Mouse (Mus musculus): ENCODE results near the gene Vim.

Gene Vim

DNA sequence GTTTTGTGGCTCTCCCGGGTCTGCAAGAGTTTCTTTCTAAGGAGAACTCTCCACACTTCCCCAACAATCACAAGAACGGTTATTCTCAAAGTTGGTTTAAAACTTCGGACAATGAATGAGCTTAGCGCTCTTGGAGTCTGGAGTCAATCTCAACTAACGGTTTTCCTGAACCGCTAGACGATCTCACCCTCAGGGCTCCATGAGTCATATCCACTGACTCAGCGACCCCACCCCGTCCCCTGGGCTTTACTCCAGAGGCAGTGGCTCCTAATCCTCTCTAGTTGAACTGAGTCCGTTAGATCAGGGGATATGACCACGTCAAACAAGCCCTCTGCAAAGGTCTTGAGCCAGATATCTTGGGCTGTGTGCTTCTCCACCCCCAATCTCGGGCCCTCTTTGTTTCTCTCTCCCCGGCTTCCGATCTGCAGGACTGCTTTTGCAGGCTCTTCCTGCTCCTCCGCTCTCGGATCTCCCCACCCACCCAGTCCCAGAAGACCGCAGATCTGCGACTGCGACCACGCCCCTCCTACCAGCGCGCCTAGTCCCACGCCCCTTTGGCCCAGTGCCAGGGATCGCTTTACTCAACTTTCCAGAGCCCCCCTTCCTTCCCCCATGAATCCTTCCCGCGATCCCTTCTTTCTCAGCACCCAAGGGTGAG lies at the start of gene Vim:
Gene Vim, plus strand, starts transcription at position 520 of the 658 bp plus-strand sequence.
- DNase-seq (ENCODE audit: extremely low spot score, low read depth, low spot score): peak; percentile 76

DNA sequence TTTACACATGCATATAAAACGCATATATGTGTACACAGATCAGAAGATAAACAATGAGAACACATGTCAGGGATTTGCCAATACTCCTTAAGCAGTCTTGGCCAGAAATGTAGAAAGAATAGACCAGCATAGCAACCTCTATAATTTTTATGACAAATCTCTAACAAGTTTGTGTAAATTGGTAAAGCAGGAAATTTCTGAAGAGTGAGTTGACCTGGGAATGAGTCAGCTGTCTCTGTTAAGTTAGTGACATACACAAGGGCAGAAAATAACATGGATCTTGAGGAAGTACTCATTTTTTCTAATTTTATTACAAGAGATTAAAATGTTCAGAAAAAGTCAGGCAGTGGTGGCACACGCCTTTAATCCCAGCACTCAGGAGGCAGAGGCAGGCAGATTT lies 47.5 kb upstream of the Vim start:
- no peak for DNase-seq (ENCODE audit: extremely low spot score, low read depth, low spot score)

- no peak for DNase-seq (ENCODE audit: extremely low spot score, low read depth, low spot score)
Observed at GRCm38 (mm10) chr2:13527125-13527524, 46.6 kb upstream of the Vim start.

GRCm38 (mm10) chr2:13527531-13527930 lies 46.2 kb upstream of the Vim start:
- no peak for DNase-seq (ENCODE audit: extremely low spot score, low read depth, low spot score)

- no peak for DNase-seq (ENCODE audit: extremely low spot score, low read depth, low spot score)
Observed at GRCm38 (mm10) chr2:13529253-13529933, 44.3 kb upstream of the Vim start.

DNA sequence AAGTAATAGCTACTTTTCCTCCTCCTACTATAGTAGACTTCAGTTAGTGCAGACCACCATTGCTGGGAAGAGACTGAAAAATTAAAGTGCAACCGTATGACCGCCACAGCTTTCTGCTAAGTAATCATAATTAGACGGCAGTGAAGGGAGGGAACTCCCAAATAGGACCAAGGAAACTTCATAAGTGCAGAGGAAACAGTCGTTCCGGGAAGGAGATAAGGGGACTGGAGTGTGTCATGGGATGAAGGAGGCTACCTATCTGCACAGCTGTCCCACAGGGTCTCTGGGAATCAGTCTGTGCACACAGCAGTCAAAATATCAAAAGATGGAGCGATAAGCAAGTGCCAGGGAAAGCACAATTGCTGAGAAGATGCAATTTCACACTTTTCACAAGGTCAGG lies 43.1 kb upstream of the Vim start:
- DNase-seq (ENCODE audit: extremely low spot score, low read depth, low spot score): no peak

- no peak for DNase-seq (ENCODE audit: extremely low spot score, low read depth, low spot score)
Observed at GRCm38 (mm10) chr2:13536747-13537146, 37.0 kb upstream of the Vim start.

DNA sequence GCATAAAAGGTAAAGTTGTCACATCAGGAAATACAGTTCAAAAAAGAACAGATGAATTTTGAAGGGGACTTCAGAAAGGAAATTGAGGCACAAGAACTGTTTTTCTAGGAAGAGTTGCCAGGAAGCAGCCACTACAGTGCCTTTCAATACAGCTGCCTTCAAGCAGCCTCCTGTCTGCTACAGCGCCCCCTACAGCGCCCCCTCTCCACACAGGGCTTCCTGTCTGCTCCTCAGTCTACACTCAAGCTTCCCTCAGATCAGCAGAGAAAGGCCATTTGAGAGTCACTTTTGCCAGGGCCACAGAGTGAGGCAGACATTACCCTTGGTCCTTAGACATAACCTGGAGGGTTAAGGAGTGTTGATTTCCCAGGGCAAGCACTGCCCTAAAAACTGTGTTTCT lies 36.0 kb upstream of the Vim start:
- no peak for DNase-seq (ENCODE audit: extremely low spot score, low read depth, low spot score)

DNA sequence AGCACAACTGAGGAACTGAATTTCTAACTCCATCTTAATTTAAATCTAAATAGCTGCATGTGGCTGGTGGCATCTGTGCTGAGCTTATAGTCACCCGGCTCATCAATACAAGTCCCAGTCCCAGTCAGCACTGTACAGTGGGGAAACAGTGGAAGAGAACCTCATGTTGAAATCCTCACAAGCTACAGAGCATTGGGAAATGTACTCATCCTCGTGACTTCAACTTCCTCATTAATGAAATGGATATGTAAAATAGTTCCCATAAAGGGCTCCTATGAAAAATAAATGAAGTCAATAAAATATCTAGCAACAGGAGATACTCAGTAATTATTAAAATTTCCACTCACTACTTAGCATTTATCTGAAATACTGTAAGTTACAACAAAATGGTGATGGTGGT lies 35.5 kb upstream of the Vim start:
- DNase-seq (ENCODE audit: extremely low spot score, low read depth, low spot score): no peak

- no peak for DNase-seq (ENCODE audit: extremely low spot score, low read depth, low spot score)
Observed at GRCm38 (mm10) chr2:13538704-13539377, 34.9 kb upstream of the Vim start.

DNA sequence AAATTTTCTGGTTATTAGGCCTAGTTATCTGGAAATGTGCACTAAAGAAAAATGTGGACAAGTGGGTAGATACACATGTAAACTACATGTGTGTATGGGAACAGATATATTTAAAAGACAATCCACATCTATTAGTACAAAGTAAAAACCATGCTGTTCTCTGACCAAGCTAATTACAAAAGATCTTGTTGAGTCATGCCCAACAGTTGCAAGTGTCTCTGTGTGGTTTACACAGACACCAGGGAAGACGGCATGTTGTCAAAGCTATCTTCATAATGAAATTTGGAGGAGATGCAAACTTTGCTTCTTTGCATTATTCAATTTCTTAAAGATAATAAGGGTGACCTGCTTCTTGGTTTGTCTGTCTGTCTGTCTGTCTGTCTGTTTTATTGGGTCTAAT lies 33.9 kb upstream of the Vim start:
- no peak for DNase-seq (ENCODE audit: extremely low spot score, low read depth, low spot score)

DNA sequence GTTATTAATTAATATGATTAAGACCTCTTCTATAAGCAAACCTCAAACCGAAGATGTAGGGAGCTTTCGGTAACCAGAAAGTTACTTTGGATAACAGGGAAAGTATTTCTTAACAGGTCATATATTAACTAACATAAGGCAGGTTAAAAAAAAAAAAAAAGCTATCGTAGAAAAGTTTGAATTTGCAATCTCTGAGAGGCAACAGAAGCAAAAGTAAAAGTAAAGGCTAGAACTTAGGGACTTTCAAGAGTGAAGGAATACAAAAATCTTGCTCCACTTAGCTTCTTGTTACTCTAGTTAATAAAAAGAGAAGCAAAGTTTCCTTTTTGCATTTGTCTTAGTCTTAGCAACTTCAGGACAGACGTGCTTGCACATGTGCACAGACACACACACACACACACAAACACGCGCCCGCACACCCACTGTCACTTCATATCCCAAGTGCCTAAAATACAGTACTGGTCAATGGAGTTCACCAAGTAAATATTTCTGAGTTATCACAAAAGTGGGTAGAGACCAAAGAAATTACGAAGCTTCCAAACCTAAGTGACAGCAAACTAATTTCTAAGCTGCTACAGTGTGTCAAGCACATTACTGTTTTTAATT lies 30.1 kb upstream of the Vim start:
- DNase-seq (ENCODE audit: extremely low spot score, low read depth, low spot score): no peak

GRCm38 (mm10) chr2:13544193-13544824 lies 29.4 kb upstream of the Vim start, which contains the start of gene Trdmt1:
Gene Trdmt1 (minus strand): TSS chr2:13544668.
- DNase-seq (ENCODE audit: extremely low spot score, low read depth, low spot score): peak; percentile 33

DNA sequence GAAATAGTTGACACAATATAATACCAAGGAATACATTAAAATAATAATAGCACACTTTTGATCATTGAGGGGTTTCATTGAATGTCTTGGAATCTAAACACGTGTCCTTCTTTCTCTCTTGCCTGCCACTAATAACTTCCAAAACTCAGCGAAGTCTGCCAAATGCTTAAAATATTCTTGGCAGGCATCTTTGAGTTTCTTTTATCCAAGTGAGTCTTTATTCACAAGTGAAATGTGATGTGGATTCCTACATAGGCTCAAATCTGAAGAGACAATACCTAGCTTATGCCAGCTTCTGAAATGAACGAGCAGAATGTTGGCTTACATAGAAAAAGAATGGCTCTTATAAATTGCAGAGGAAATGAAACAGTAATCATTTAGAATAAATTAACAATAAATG lies 25.0 kb upstream of the Vim start:
- DNase-seq (ENCODE audit: extremely low spot score, low read depth, low spot score): no peak

GRCm38 (mm10) chr2:13553966-13554365 lies 19.8 kb upstream of the Vim start:
- no peak for DNase-seq (ENCODE audit: extremely low spot score, low read depth, low spot score)

DNA sequence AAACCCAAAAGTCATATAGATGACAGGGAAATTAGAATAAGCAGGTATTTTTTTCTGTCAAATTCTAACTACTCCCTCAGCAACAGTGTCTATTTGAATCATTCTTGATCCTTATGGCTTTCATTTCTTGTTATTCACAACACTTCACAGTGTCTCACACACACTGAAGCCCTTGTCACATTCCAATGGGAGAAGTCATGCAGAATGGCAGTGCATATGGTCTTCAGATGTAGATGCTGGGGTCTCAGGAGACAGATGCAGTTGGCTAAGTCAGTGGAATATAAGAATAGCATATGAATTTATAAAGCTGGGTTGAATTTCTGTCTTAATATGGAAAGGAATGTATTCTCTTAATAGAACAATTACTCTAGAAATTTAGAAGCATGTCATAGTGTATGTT lies 17.5 kb upstream of the Vim start:
- no peak for DNase-seq (ENCODE audit: extremely low spot score, low read depth, low spot score)

DNA sequence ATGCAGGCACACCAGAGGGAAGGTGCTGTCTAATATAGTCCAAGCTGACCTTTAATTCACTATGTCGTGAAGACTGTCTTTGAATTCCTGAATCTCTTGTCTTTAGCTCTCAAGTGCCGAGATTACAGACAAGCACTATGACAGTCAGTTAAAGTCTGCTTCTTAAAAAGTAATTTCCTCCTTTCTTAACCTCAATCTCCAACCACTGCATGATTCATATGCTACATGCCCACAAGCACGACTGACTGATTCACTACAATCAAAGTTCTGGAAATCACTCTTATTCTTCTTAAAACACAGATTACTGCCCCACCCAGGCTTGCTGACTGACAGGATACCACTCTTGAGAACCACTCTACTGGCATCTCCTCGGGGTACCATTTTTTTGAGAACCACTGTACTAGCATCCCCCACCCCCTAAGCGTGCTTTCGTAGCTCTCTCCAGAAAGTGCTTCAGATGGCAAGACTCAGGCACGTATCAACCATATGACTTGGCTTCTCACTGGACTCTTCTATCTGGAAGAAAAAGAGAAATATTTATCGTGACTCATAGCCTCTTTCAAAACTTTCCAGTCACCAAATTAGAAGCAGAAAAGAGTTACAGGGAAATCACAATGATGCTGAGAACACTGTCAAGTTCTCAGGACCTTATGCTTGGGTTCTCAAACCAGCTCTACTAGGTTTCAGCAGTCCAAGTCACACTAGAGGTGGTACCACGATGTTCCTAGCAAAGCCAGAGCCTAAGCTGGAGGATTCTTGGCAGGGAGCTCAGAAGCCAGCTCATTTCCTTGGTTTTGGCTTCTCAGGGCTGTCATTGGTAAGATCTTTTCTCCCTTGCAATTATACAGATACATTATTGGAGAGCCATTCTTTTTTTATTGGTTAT lies 16.3 kb upstream of the Vim start:
- no peak for DNase-seq (ENCODE audit: extremely low spot score, low read depth, low spot score)

DNA sequence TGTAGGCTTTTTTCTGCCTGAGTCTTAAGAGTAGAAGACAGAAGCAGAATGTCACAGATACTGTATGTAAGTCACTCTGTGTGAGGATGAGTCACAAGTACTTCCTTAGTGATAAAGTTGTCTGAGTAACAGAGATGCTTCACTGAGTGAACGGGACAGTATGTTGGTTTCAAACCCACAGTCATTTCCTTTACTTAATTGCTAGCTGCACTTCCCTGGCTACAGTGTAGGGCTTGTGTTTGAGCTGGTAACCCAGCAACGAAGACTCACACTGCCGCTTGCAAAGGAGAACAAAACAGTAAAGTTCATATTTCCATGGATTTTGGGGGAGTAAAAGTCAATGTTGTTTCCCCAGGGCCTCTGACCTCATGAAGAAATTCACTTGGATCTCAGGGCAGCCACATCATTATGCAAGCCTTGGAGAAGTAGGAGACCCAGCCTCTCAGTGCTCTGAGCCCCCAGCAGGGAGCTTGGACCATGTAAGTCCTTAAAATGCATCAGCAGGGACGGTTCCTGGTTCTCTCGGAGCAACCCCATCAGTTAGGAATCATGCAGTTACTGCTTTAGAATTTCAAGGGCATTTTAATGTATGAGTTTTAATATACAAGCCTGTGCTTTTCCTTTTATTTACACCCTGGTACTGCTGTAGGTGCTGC lies 15.0 kb upstream of the Vim start:
- no peak for DNase-seq (ENCODE audit: extremely low spot score, low read depth, low spot score)

- no peak for DNase-seq (ENCODE audit: extremely low spot score, low read depth, low spot score)
Observed at GRCm38 (mm10) chr2:13559303-13559702, 14.4 kb upstream of the Vim start.

GRCm38 (mm10) chr2:13559729-13560128 lies 14.0 kb upstream of the Vim start:
- DNase-seq (ENCODE audit: extremely low spot score, low read depth, low spot score): no peak
